Mouse (Mus musculus): ENCODE measurements around the gene Shank2. TPM values are rescaled to one million over a fixed set of nuclear protein-coding genes. Genes with fewer than 3 reads are reported as not detected.

The Shank2 gene
- total RNA-seq, 2 experiments from 2014 or later, result 133 to 143 TPM

GRCm38 (mm10) chr7:144250791-144251190 is 249.1 kb downstream of the Shank2 start:
- intact Hi-C loops (cut with DNase I), result no loop called here
- DNase-seq, result no peak

- intact Hi-C loops (cut with DNase I), result no loop called here
- no peak for DNase-seq
Measured at GRCm38 (mm10) chr7:144251250-144251649, 249.5 kb downstream of the Shank2 start.

GRCm38 (mm10) chr7:144254674-144255246 is 253.0 kb downstream of the Shank2 start:
- intact Hi-C loops (cut with DNase I), result no loop called here
- no peak for DNase-seq

- intact Hi-C loops (cut with DNase I), result no loop called here
- no peak for DNase-seq
Measured at GRCm38 (mm10) chr7:144257821-144258220, 256.1 kb downstream of the Shank2 start.

GRCm38 (mm10) chr7:144258332-144258731 is 256.6 kb downstream of the Shank2 start:
- DNase-seq, result no peak
- intact Hi-C loops (cut with DNase I), result no loop called here

GRCm38 (mm10) chr7:144262666-144263065 is 260.9 kb downstream of the Shank2 start:
- intact Hi-C loops (cut with DNase I), result no loop called here
- no peak for DNase-seq

- no peak for DNase-seq
- intact Hi-C loops (cut with DNase I), result no loop called here
Measured at GRCm38 (mm10) chr7:144266745-144267144, 265.0 kb downstream of the Shank2 start.

- intact Hi-C loops (cut with DNase I), result no loop called here
- DNase-seq, result no peak
Measured at GRCm38 (mm10) chr7:144268329-144268728, 266.6 kb downstream of the Shank2 start.

GRCm38 (mm10) chr7:144268778-144269177 is 267.1 kb downstream of the Shank2 start:
- intact Hi-C loops (cut with DNase I), result no loop called here
- no peak for DNase-seq

- peak; percentile 70 for DNase-seq
- intact Hi-C loops (cut with DNase I), result no loop called here
Measured at GRCm38 (mm10) chr7:144271074-144271473, 269.3 kb downstream of the Shank2 start.

- intact Hi-C loops (cut with DNase I), result no loop called here
- peak; percentile 91 for DNase-seq
Measured at GRCm38 (mm10) chr7:144278703-144279102, 277.0 kb downstream of the Shank2 start.

- DNase-seq, result peak; percentile 53
- intact Hi-C loops (cut with DNase I), result no loop called here
Measured at GRCm38 (mm10) chr7:144283701-144284100, 282.0 kb downstream of the Shank2 start.

GRCm38 (mm10) chr7:144284241-144285065 is 282.7 kb downstream of the Shank2 start:
- intact Hi-C loops (cut with DNase I), result no loop called here
- DNase-seq, result peak; percentile 75

GRCm38 (mm10) chr7:144285066-144285633 is 283.4 kb downstream of the Shank2 start:
- intact Hi-C loops (cut with DNase I), result no loop called here
- no peak for DNase-seq

- DNase-seq, result no peak
- intact Hi-C loops (cut with DNase I), result no loop called here
Measured at GRCm38 (mm10) chr7:144285912-144286311, 284.2 kb downstream of the Shank2 start.

- no peak for DNase-seq
- intact Hi-C loops (cut with DNase I), result no loop called here
Measured at GRCm38 (mm10) chr7:144287991-144288390, 286.3 kb downstream of the Shank2 start.

- no peak for DNase-seq
- intact Hi-C loops (cut with DNase I), result no loop called here
Measured at GRCm38 (mm10) chr7:144291478-144291877, 289.8 kb downstream of the Shank2 start.

GRCm38 (mm10) chr7:144293611-144294010 is 291.9 kb downstream of the Shank2 start:
- DNase-seq, result peak; percentile 57
- intact Hi-C loops (cut with DNase I), result no loop called here

GRCm38 (mm10) chr7:144294239-144295200 is 292.8 kb downstream of the Shank2 start:
- intact Hi-C loops (cut with DNase I), result no loop called here
- DNase-seq, result peak; percentile 80

GRCm38 (mm10) chr7:144299351-144299750 is 297.6 kb downstream of the Shank2 start:
- intact Hi-C loops (cut with DNase I), result no loop called here
- DNase-seq, result no peak

GRCm38 (mm10) chr7:144301646-144302045 is 299.9 kb downstream of the Shank2 start:
- intact Hi-C loops (cut with DNase I), result no loop called here
- peak; percentile 78 for DNase-seq
